Mouse (Mus musculus) embryonic facial prominence, embryonic 11.5 days (tissue): ENCODE data around the gene Cbx5. TPM values are rescaled to one million over a fixed set of nuclear protein-coding genes. Genes with fewer than 3 reads are reported as not detected.
"Not testable (repeated sequence)": the region's sequence is repeated elsewhere in the genome, so short reads cannot be mapped to it uniquely, and the experiment has no call there.

Source experiments
- ATAC-seq: fragments of 200-750 bp; cut with Nextera tagmentation; replicated peaks from 2 replicates; pipeline ENCODE4 v1.8.0; 2017; ENCODE audit warnings: low read depth; ENCODE audit not compliant: insufficient number of reproducible peaks, low FRiP score, low TSS enrichment
- DNase-seq: peaks from one replicate; pipeline ENCODE4 v3.0.0-alpha.2; 2015; ENCODE audit warnings: low spot score
- H3K27ac ChIP-seq: fragments of 300-500 bp; sonication (generic); replicated peaks from 2 replicates; pipeline ENCODE4 v1.5.1; 2014; ENCODE audit warnings: mild to moderate bottlenecking, low read depth, low read length, control low read depth
- H3K27me3 ChIP-seq: fragments of 300-500 bp; sonication (generic); 2 replicates; pipeline ENCODE4 v1.6.1; 2014; ENCODE audit warnings: mild to moderate bottlenecking, low read length, moderate library complexity, mixed read lengths; ENCODE audit not compliant: control insufficient read depth, insufficient read depth
- H3K36me3 ChIP-seq: fragments of 300-500 bp; sonication (generic); replicated peaks from 2 replicates; pipeline ENCODE4 v1.6.1; 2014; ENCODE audit warnings: low read depth, mild to moderate bottlenecking, low read length, moderate library complexity, mixed read lengths; ENCODE audit not compliant: control insufficient read depth, insufficient read depth
- H3K4me1 ChIP-seq: fragments of 300-500 bp; sonication (generic); 2 replicates; pipeline ENCODE4 v1.6.1; 2014; ENCODE audit warnings: low read length, mixed read lengths; ENCODE audit not compliant: control insufficient read depth, insufficient read depth
- H3K4me2 ChIP-seq: fragments of 300-500 bp; sonication (generic); 2 replicates; pipeline ENCODE4 v1.6.1; 2014; ENCODE audit warnings: low read depth, mild to moderate bottlenecking, control low read depth, low read length, moderate library complexity
- H3K4me3 ChIP-seq: fragments of 300-500 bp; sonication (generic); 2 replicates; pipeline ENCODE4 v1.5.1; 2014; ENCODE audit warnings: low read depth, low read length, control low read depth
- H3K9ac ChIP-seq: fragments of 300-500 bp; sonication (generic); replicated peaks from 2 replicates; pipeline ENCODE4 v1.6.1; 2014; ENCODE audit warnings: mild to moderate bottlenecking, control low read depth, low read length
- H3K9me3 ChIP-seq: fragments of 300-500 bp; sonication (generic); replicated peaks from 2 replicates; pipeline ENCODE4 v1.6.1; 2016; ENCODE audit warnings: mild to moderate bottlenecking, low read length, inconsistent platforms, mixed read lengths; ENCODE audit not compliant: control insufficient read depth
- WGBS: fragments of 180-500 bp; shearing (Covaris S2); extraction: QIAGEN DNeasy Blood & Tissue Kit; methylation state at CpG from one replicate; pipeline ENCODE4 v1.1.7; 2014; 5-methylcytosine and 5-hydroxymethylcytosine counted together
- polyA plus RNA-seq: library from polyadenylated mRNA; unstranded; fragments of >200 nt; fragmentation: Nextera tagmentation; extraction: Ambion mirVana; gene quantifications from 2 replicates; pipeline ENCODE4 v1.2.1, GENCODE M21; 2014

Cbx5 gene
- polyA plus RNA-seq, 1 experiment from 2014 or later: 217 TPM

DNA sequence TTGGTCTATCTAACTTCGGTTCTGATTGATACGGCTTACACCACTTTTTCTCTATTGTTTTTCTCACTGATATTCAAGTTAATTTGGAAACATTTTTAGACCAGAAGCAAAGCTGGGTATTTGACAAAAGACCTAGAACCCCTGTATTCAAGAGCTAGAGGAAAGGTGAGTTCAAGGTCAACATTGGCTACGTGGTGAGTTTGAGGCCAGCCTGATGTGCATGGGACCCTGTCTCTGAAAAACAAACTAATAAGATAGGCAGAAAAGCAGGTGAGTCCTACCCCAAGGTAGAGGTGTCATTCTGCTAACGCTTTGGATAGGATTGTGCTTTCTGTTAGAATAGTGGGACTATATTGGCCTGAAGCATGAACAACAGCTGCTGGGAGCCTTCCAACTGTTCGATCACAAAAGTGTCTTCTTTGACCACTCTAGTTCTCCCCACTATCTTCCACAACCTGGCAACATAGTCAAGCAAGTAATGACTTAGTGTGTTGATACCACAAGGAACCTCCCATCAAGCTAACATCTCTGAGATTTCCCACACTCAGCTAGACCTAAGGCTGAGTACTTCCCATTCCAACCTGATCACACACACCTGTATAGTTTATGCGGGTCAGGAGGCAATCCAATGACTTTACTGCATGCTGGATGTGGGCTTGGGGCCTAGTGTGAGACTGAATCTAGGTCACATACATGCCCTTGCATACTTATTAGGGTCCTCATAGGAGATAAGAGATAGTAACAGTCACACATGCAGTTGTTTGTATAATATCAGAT lies 16.8 kb upstream of the Cbx5 start:
- no peak overlapping the region for H3K27ac ChIP-seq
- no peak overlapping the region for H3K4me2 ChIP-seq
- ATAC-seq (no peak), DNase-seq (no peak)
- no peaks in the 10 kb centered on the region for H3K9me3 ChIP-seq
- no peak overlapping the region for H3K4me3 ChIP-seq
- peaks cover 4% of the 10 kb centered on the region for H3K4me1 ChIP-seq
- WGBS: 95% methylated on average over 6 of the region's 6 CpGs
- no peak overlapping the region for H3K9ac ChIP-seq
- H3K27me3 ChIP-seq: no peaks in the 10 kb centered on the region
- H3K36me3 ChIP-seq: no peaks in the 10 kb centered on the region

DNA sequence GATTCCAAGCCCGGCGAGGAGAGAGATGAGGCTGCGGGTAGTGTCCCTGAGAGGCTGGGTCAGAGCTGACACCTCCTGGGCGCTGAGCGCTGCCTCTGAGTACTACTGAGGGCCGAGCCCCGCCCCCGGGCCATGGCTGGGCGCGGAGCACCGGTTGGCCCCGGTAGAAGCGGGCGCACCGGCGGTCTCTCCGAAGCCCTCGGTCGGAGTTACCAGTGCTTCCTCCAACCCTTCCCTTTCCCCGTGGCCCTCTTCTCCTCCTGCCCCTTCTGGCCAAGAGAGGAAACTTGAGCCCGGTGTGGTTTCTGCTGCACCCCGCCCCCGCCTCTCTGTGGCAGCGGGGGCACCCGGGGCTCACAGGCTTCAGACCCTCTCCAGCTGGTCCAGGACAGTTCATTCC lies 15.6 kb upstream of the Cbx5 start:
- Histone ChIP-seq H3K4me3 (peak overlapping the region; percentile 36), H3K27me3 (no peaks in the 10 kb centered on the region), H3K4me2 (peak overlapping the region; percentile 83), H3K9me3 (no peaks in the 10 kb centered on the region), H3K4me1 (peaks cover 4% of the 10 kb centered on the region), H3K9ac (peak overlapping the region; percentile 62), H3K36me3 (no peaks in the 10 kb centered on the region), H3K27ac (no peak overlapping the region)
- 0 out of 2 replicates have a peak, but pooled peaks have one; percentile 26 for ATAC-seq
- 1% methylated on average over 25 of the region's 25 CpGs for WGBS
- DNase-seq: peak; percentile 65

DNA sequence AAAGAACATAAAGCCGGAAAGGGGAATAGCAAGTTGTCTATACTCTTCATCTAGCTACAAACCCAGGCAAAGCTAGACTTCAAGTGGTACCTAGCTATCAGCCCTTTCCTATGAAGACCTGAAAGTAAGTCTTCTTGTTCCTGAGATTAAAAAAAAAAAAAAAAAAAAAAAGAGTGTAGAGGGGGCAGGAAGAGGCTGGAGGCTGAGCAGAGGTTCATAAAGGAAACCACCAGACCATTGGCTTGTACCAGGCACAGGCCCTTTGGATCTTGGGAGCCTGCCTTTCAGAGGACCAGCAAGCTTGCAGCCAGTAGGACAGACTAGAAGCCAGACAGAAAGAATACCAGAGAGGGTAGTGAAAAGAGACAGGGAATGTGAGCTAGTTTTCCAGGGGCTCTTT lies 13.7 kb upstream of the Cbx5 start:
- Histone ChIP-seq H3K4me3 (no peak overlapping the region), H3K4me1 (peaks cover 3% of the 10 kb centered on the region), H3K36me3 (peaks cover 4% of the 10 kb centered on the region), H3K27ac (no peak overlapping the region), H3K9me3 (no peaks in the 10 kb centered on the region), H3K9ac (no peak overlapping the region), H3K27me3 (no peaks in the 10 kb centered on the region), H3K4me2 (no peak overlapping the region)
- DNase-seq (no peak), ATAC-seq (no peak)
- WGBS: 92% methylated on average over 1 of the region's 1 CpGs

DNA sequence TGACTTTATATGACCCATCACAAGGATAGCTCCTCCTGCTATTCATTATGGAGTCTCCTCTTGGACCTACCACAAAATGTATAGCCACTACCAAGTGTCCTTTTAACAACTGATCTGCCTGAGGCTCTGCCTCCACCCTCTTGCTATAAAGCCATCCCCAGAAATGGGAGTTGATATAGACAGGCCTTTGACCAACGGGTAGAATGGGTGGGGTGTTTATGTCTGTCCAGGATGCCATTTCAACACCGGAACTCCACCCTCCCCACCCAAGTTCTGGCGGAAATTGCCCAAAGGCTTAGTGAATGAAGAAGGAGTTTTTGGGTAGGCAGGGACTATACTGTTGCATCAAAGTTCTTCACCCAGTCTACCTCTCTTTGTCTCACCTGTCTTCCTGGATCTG lies 13.0 kb upstream of the Cbx5 start:
- Histone ChIP-seq H3K4me1 (no peaks in the 10 kb centered on the region; the same call in 1 of the 2 replicates), H3K4me3 (no peak overlapping the region), H3K9me3 (no peaks in the 10 kb centered on the region), H3K4me2 (no peak overlapping the region), H3K36me3 (peaks cover 7% of the 10 kb centered on the region), H3K27me3 (no peaks in the 10 kb centered on the region), H3K9ac (no peak overlapping the region), H3K27ac (no peak overlapping the region)
- WGBS: 91% methylated on average over 3 of the region's 3 CpGs
- no peak for DNase-seq
- ATAC-seq: no peak

DNA sequence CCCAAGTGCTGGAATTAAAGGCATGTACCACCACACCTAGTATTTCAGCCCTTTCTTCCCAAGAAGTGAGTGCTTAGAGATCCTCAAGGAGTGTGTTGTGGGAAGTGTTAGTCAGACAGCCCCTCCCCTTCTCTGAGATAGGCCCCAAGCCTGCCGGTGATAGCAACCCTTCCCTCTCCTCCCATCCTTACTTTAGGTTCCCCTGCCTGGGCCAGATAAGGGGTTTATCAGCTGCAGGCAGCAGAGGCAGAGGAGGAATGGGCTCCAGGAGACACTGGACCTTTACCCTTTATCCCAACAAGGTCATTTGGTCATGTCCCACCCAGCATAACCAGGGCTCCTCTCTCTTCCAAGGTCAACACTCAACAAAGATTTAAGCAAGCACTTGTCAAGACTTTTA lies 12.0 kb upstream of the Cbx5 start:
- H3K36me3 ChIP-seq: peaks cover 16% of the 10 kb centered on the region
- no peaks in the 10 kb centered on the region for H3K27me3 ChIP-seq
- 41% methylated on average over 1 of the region's 1 CpGs for WGBS
- no peak overlapping the region for H3K27ac ChIP-seq
- H3K4me1 ChIP-seq: no peaks in the 10 kb centered on the region; the same call in 1 of the 2 replicates
- H3K9ac ChIP-seq: no peak overlapping the region
- no peak overlapping the region for H3K4me3 ChIP-seq
- H3K4me2 ChIP-seq: no peak overlapping the region; the same call in 1 of the 2 replicates
- DNase-seq (no peak), ATAC-seq (no peak)
- no peaks in the 10 kb centered on the region for H3K9me3 ChIP-seq

DNA sequence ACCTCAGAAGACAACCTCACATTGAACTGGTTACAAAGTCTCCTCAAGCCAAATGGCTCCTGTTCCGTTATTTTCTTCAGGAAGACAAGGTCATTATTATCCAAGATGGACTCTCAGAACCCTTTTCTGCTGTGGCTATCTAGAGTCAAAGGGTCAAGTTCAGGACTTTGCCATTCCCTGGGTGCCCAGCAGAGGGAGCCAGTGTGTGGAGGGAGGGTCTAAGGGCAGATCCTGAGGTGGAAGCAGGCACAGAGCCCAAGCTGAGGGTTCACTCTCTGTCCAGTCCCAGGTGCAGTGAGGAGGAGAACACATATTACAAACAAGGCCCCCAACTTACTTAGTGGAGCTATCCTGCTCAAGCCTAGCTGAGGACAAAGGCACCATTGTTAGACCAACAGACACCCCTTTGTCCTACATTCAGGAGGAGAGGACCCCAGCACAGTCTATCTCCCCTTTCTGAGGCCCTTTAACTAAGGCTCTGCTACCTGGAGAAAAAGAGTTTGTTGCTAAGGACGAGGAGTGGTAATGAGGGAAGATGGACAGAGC lies 10.7 kb upstream of the Cbx5 start:
- no peaks in the 10 kb centered on the region for H3K27me3 ChIP-seq
- peak; percentile 57 for DNase-seq
- WGBS: 34% methylated on average over 2 of the region's 2 CpGs
- peaks cover 21% of the 10 kb centered on the region for H3K36me3 ChIP-seq
- H3K9me3 ChIP-seq: no peaks in the 10 kb centered on the region
- no peak overlapping the region for H3K4me2 ChIP-seq
- ATAC-seq: no peak; the same call in 1 of the 2 replicates
- H3K4me1 ChIP-seq: no peaks in the 10 kb centered on the region; the same call in 1 of the 2 replicates
- no peak overlapping the region for H3K9ac ChIP-seq
- H3K4me3 ChIP-seq: no peak overlapping the region
- H3K27ac ChIP-seq: no peak overlapping the region

DNA sequence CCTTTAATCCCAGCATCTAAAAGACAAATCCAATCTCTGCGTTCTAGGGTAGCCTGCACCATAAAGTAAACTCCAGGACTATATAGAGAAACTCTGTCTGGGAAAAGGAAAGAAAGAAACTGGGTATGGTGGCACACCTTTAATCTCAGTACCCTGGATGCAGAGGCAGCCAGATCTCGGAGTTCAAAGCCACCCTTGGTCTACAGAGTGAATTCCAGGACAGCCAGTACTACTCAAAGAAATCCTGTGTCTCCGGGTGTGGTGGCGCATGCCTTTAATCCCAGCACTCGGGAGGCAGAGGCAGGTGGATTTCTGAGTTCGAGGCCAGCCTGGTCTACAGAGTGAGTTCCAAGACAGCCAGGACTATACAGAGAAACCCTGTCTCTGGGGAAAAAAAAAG lies 9.9 kb upstream of the Cbx5 start:
- peaks cover 23% of the 10 kb centered on the region for H3K36me3 ChIP-seq
- not testable (repeated sequence) for DNase-seq, H3K4me2 ChIP-seq, ATAC-seq, H3K4me3 ChIP-seq, H3K9me3 ChIP-seq, H3K4me1 ChIP-seq, H3K9ac ChIP-seq, H3K27ac ChIP-seq, H3K27me3 ChIP-seq
- 88% methylated on average over 6 of the region's 6 CpGs for WGBS
